Mouse (Mus musculus): ENCODE measurements at regions not wholly inside any gene's neighbourhood (a gene's known extent, or its start where the extent isn't known, plus 50 kb on each side); places are given as distances from the start of the nearest gene placed in this dataset.
"Not testable (repeated sequence)": the region's sequence is repeated elsewhere in the genome, so short reads cannot be mapped to it uniquely, and the experiment has no call there.

GRCm38 (mm10) chr3:22285904-22286303 lies 209.5 kb downstream of the Tbl1xr1 start:
- no peak for DNase-seq (ENCODE audit: low spot score)
- WGBS, result 92% methylated on average over 2 of the region's 2 CpGs
- Histone ChIP-seq H3K4me3 (ENCODE audit: low read length) (no peak overlapping the region), H3K9me3 (ENCODE audit: low read length) (no peaks in the 10 kb centered on the region), H3K27ac (no peak overlapping the region), H3K4me1 (ENCODE audit: insufficient read depth, low read length) (no peaks in the 10 kb centered on the region), H3K36me3 (ENCODE audit: insufficient read depth, low read length) (no peaks in the 10 kb centered on the region), H3K4me2 (ENCODE audit: low read depth, low read length) (no peak overlapping the region), H3K27me3 (ENCODE audit: insufficient read depth, low read length) (no peaks in the 10 kb centered on the region), H3K9ac (replicated peaks; ENCODE audit: low read length) (no peak overlapping the region)
- no peak for TF ChIP-seq CTCF (IDR thresholded peaks at IDR 0.05; ENCODE audit: low read depth)
- ATAC-seq, result no peak

GRCm38 (mm10) chr3:22293466-22293865 lies 217.0 kb downstream of the Tbl1xr1 start:
- Histone ChIP-seq H3K4me3 (ENCODE audit: low read length) (no peak overlapping the region), H3K9ac (replicated peaks; ENCODE audit: low read length) (no peak overlapping the region), H3K27ac (no peak overlapping the region), H3K36me3 (ENCODE audit: insufficient read depth, low read length) (no peaks in the 10 kb centered on the region), H3K27me3 (ENCODE audit: insufficient read depth, low read length) (no peaks in the 10 kb centered on the region), H3K4me2 (ENCODE audit: low read depth, low read length) (no peak overlapping the region), H3K4me1 (ENCODE audit: insufficient read depth, low read length) (no peaks in the 10 kb centered on the region), H3K9me3 (ENCODE audit: low read length) (no peaks in the 10 kb centered on the region)
- TF ChIP-seq CTCF (IDR thresholded peaks at IDR 0.05; ENCODE audit: low read depth), result no peak
- DNase-seq (ENCODE audit: low spot score) (no peak), ATAC-seq (no peak)
- WGBS, result 84% methylated on average over 3 of the region's 3 CpGs

DNA sequence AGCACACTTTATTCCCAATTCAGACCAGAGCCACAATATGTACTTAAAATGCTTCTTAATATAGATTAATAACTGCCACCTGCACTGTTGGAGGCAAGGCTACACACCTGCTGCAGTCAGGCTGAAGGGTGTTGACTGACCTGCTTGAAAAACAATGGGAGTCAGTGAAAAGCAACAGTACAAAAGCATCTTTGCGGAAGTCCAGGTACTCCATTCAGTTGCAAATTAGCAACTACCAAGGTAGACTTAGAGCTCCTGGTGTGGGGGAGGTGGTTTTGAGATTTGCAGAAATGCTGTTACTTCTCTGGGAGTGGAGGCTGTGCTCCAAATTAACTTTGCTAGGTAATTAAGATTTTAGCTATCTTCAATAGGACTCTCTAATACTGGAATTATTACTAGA lies 217.6 kb downstream of the Tbl1xr1 start:
- H3K4me3 ChIP-seq (ENCODE audit: low read length); H3K4me2 ChIP-seq (ENCODE audit: low read depth, low read length); H3K9ac ChIP-seq (replicated peaks; ENCODE audit: low read length); H3K9me3 ChIP-seq (ENCODE audit: low read length); H3K27me3 ChIP-seq (ENCODE audit: insufficient read depth, low read length); H3K4me1 ChIP-seq (ENCODE audit: insufficient read depth, low read length); H3K27ac ChIP-seq; H3K36me3 ChIP-seq (ENCODE audit: insufficient read depth, low read length); DNase-seq (ENCODE audit: low spot score); ATAC-seq: not testable (repeated sequence)
- WGBS, result 97% methylated on average over 1 of the region's 1 CpGs

GRCm38 (mm10) chr3:22296925-22297324 lies 220.5 kb downstream of the Tbl1xr1 start:
- not testable (repeated sequence) for H3K36me3 ChIP-seq (ENCODE audit: insufficient read depth, low read length); H3K9me3 ChIP-seq (ENCODE audit: low read length); ATAC-seq; H3K4me3 ChIP-seq (ENCODE audit: low read length); H3K27ac ChIP-seq; H3K27me3 ChIP-seq (ENCODE audit: insufficient read depth, low read length); H3K9ac ChIP-seq (replicated peaks; ENCODE audit: low read length); H3K4me1 ChIP-seq (ENCODE audit: insufficient read depth, low read length); DNase-seq (ENCODE audit: low spot score); H3K4me2 ChIP-seq (ENCODE audit: low read depth, low read length)
- 83% methylated on average over 1 of the region's 1 CpGs for WGBS

GRCm38 (mm10) chr3:22297831-22298230 lies 221.4 kb downstream of the Tbl1xr1 start:
- not testable (repeated sequence) for H3K4me1 ChIP-seq (ENCODE audit: insufficient read depth, low read length); ATAC-seq; H3K9ac ChIP-seq (replicated peaks; ENCODE audit: low read length); H3K4me3 ChIP-seq (ENCODE audit: low read length); H3K36me3 ChIP-seq (ENCODE audit: insufficient read depth, low read length); H3K27me3 ChIP-seq (ENCODE audit: insufficient read depth, low read length); H3K27ac ChIP-seq; DNase-seq (ENCODE audit: low spot score); H3K4me2 ChIP-seq (ENCODE audit: low read depth, low read length); H3K9me3 ChIP-seq (ENCODE audit: low read length)
- WGBS, result 81% methylated on average over 1 of the region's 1 CpGs

- 91% methylated on average over 5 of the region's 5 CpGs for WGBS
- ATAC-seq (no peak), DNase-seq (ENCODE audit: low spot score) (no peak)
- Histone ChIP-seq H3K36me3 (ENCODE audit: insufficient read depth, low read length) (no peaks in the 10 kb centered on the region), H3K4me1 (ENCODE audit: insufficient read depth, low read length) (no peaks in the 10 kb centered on the region), H3K4me2 (ENCODE audit: low read depth, low read length) (no peak overlapping the region), H3K9ac (replicated peaks; ENCODE audit: low read length) (no peak overlapping the region), H3K4me3 (ENCODE audit: low read length) (no peak overlapping the region), H3K27ac (no peak overlapping the region), H3K9me3 (ENCODE audit: low read length) (no peaks in the 10 kb centered on the region), H3K27me3 (ENCODE audit: insufficient read depth, low read length) (no peaks in the 10 kb centered on the region)
- no peak for TF ChIP-seq CTCF (IDR thresholded peaks at IDR 0.05; ENCODE audit: low read depth)
Measured at GRCm38 (mm10) chr3:22300553-22300952, 224.1 kb downstream of the Tbl1xr1 start.

DNA sequence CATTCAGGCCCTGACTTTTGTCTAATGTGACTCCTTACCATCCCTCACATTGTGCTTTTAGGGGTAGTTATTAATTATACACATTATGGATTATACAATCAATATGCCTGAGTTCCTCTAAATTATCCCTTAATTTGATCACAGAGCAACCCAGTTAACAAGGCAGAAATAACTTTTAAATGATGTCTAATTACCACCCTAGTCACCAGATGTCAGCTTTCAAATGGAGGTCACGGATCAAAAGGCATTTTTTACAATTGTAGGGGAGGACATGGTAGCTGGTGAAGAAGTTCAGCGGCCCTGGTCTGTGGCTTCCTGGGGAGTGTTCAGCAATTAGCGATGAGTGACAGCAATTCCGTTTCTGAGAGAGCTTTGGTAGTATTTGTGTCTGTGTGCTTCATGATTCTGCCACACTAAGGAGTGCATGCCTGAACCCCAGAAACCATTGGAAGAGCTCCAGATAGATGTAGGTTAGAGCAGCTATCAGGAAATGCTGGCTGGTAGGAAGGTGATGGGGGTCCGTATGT lies 225.6 kb downstream of the Tbl1xr1 start:
- Histone ChIP-seq H3K36me3 (ENCODE audit: insufficient read depth, low read length) (no peaks in the 10 kb centered on the region), H3K9ac (replicated peaks; ENCODE audit: low read length) (no peak overlapping the region), H3K27ac (no peak overlapping the region), H3K4me2 (ENCODE audit: low read depth, low read length) (no peak overlapping the region), H3K4me1 (ENCODE audit: insufficient read depth, low read length) (no peaks in the 10 kb centered on the region), H3K27me3 (ENCODE audit: insufficient read depth, low read length) (no peaks in the 10 kb centered on the region), H3K4me3 (ENCODE audit: low read length) (no peak overlapping the region), H3K9me3 (ENCODE audit: low read length) (no peaks in the 10 kb centered on the region)
- no peak for ATAC-seq
- no peak for DNase-seq (ENCODE audit: low spot score)
- 47% methylated on average over 5 of the region's 5 CpGs for WGBS
- no peak for TF ChIP-seq CTCF (IDR thresholded peaks at IDR 0.05; ENCODE audit: low read depth)

All from hindbrain, postnatal 0 days (tissue).